Mouse (Mus musculus): ENCODE data around the gene Acadvl. TPM values are rescaled to one million over a fixed set of nuclear protein-coding genes. Genes with fewer than 3 reads are reported as not detected.
A peak's percentile ranks its signal among the peaks of the same experiment; 100 is the strongest.

Gene Acadvl
- polyA plus RNA-seq, 1 experiment = not detected

- TF ChIP-seq CTCF (IDR thresholded peaks at IDR 0.05; ENCODE audit: insufficient read depth, low read depth, low read length) (no peak), POLR2A (IDR thresholded peaks at IDR 0.05; ENCODE audit: insufficient read depth, low read depth, low read length) (no peak)
- Histone ChIP-seq H3K27ac (ENCODE audit: insufficient read depth, low read depth, low read length) (no peak overlapping the region), H3K4me3 (ENCODE audit: insufficient read depth, low read depth, low read length) (no peak overlapping the region), H3K4me1 (ENCODE audit: control insufficient read depth, insufficient read depth, low read length) (peaks cover 15% of the 10 kb centered on the region)
- WGBS = 64% methylated on average over 9 of the region's 9 CpGs
Measured at GRCm38 (mm10) chr11:70012931-70013330, 2.3 kb downstream of the Acadvl start.

GRCm38 (mm10) chr11:70010961-70011360 is 4.2 kb downstream of the Acadvl start:
- 78% methylated on average over 10 of the region's 10 CpGs for WGBS
- H3K4me1 ChIP-seq (ENCODE audit: control insufficient read depth, insufficient read depth, low read length) = peaks cover 9% of the 10 kb centered on the region; the same call in 1 of the 2 replicates
- H3K4me3 ChIP-seq (ENCODE audit: insufficient read depth, low read depth, low read length) = no peak overlapping the region
- no peak overlapping the region for H3K27ac ChIP-seq (ENCODE audit: insufficient read depth, low read depth, low read length)
- TF ChIP-seq CTCF (IDR thresholded peaks at IDR 0.05; ENCODE audit: insufficient read depth, low read depth, low read length) = no peak
- no peak for TF ChIP-seq POLR2A (IDR thresholded peaks at IDR 0.05; ENCODE audit: insufficient read depth, low read depth, low read length)

GRCm38 (mm10) chr11:70010548-70010947 is 4.7 kb downstream of the Acadvl start:
- TF ChIP-seq CTCF (IDR thresholded peaks at IDR 0.05; ENCODE audit: insufficient read depth, low read depth, low read length) = no peak
- TF ChIP-seq POLR2A (IDR thresholded peaks at IDR 0.05; ENCODE audit: insufficient read depth, low read depth, low read length) = no peak
- 79% methylated on average over 12 of the region's 12 CpGs for WGBS
- Histone ChIP-seq H3K27ac (ENCODE audit: insufficient read depth, low read depth, low read length) (no peak overlapping the region), H3K4me1 (ENCODE audit: control insufficient read depth, insufficient read depth, low read length) (peaks cover 9% of the 10 kb centered on the region; the same call in 1 of the 2 replicates), H3K4me3 (ENCODE audit: insufficient read depth, low read depth, low read length) (no peak overlapping the region)

GRCm38 (mm10) chr11:70010033-70010432 is 5.2 kb downstream of the Acadvl start:
- Histone ChIP-seq H3K4me1 (ENCODE audit: control insufficient read depth, insufficient read depth, low read length) (peaks cover 9% of the 10 kb centered on the region; the same call in 1 of the 2 replicates), H3K4me3 (ENCODE audit: insufficient read depth, low read depth, low read length) (no peak overlapping the region), H3K27ac (ENCODE audit: insufficient read depth, low read depth, low read length) (no peak overlapping the region)
- no peak for TF ChIP-seq POLR2A (IDR thresholded peaks at IDR 0.05; ENCODE audit: insufficient read depth, low read depth, low read length)
- no peak for TF ChIP-seq CTCF (IDR thresholded peaks at IDR 0.05; ENCODE audit: insufficient read depth, low read depth, low read length)
- 77% methylated on average over 6 of the region's 6 CpGs for WGBS

GRCm38 (mm10) chr11:70005521-70005920 is 9.7 kb downstream of the Acadvl start:
- 45% methylated on average over 5 of the region's 5 CpGs for WGBS
- Histone ChIP-seq H3K27ac (ENCODE audit: insufficient read depth, low read depth, low read length) (no peak overlapping the region), H3K4me3 (ENCODE audit: insufficient read depth, low read depth, low read length) (no peak overlapping the region), H3K4me1 (ENCODE audit: control insufficient read depth, insufficient read depth, low read length) (peaks cover 15% of the 10 kb centered on the region)
- no peak for TF ChIP-seq POLR2A (IDR thresholded peaks at IDR 0.05; ENCODE audit: insufficient read depth, low read depth, low read length)
- TF ChIP-seq CTCF (IDR thresholded peaks at IDR 0.05; ENCODE audit: insufficient read depth, low read depth, low read length) = no peak

GRCm38 (mm10) chr11:70002471-70002870 is 12.7 kb downstream of the Acadvl start:
- Histone ChIP-seq H3K4me3 (ENCODE audit: insufficient read depth, low read depth, low read length) (no peak overlapping the region; the same call in 1 of the 2 replicates), H3K4me1 (ENCODE audit: control insufficient read depth, insufficient read depth, low read length) (peaks cover 17% of the 10 kb centered on the region), H3K27ac (ENCODE audit: insufficient read depth, low read depth, low read length) (no peak overlapping the region)
- no peak for TF ChIP-seq POLR2A (IDR thresholded peaks at IDR 0.05; ENCODE audit: insufficient read depth, low read depth, low read length)
- TF ChIP-seq CTCF (IDR thresholded peaks at IDR 0.05; ENCODE audit: insufficient read depth, low read depth, low read length) = no peak
- WGBS = 80% methylated on average over 2 of the region's 2 CpGs

- H3K4me1 ChIP-seq (ENCODE audit: control insufficient read depth, insufficient read depth, low read length) = peaks cover 17% of the 10 kb centered on the region
- no peak overlapping the region for H3K27ac ChIP-seq (ENCODE audit: insufficient read depth, low read depth, low read length)
- no peak for TF ChIP-seq CTCF (IDR thresholded peaks at IDR 0.05; ENCODE audit: insufficient read depth, low read depth, low read length)
- no peak for TF ChIP-seq POLR2A (IDR thresholded peaks at IDR 0.05; ENCODE audit: insufficient read depth, low read depth, low read length)
- no peak overlapping the region for H3K4me3 ChIP-seq (ENCODE audit: insufficient read depth, low read depth, low read length)
Measured at GRCm38 (mm10) chr11:70001865-70002264, 13.3 kb downstream of the Acadvl start.

GRCm38 (mm10) chr11:70001159-70001558 is 14.1 kb downstream of the Acadvl start:
- Histone ChIP-seq H3K27ac (ENCODE audit: insufficient read depth, low read depth, low read length) (peak overlapping the region; percentile 81), H3K4me3 (ENCODE audit: insufficient read depth, low read depth, low read length) (peak overlapping the region; percentile 85), H3K4me1 (ENCODE audit: control insufficient read depth, insufficient read depth, low read length) (peaks cover 17% of the 10 kb centered on the region)
- TF ChIP-seq POLR2A (IDR thresholded peaks at IDR 0.05; ENCODE audit: insufficient read depth, low read depth, low read length) (no peak), CTCF (IDR thresholded peaks at IDR 0.05; ENCODE audit: insufficient read depth, low read depth, low read length) (no peak)
- WGBS = 4% methylated on average over 8 of the region's 8 CpGs

GRCm38 (mm10) chr11:70000396-70000898 is 14.8 kb downstream of the Acadvl start, which contains the start of gene Dvl2:
Gene Dvl2, plus strand, starts transcription at chr11:70000595.
- under 1% methylated on average over 48 of the region's 48 CpGs for WGBS
- H3K4me1 ChIP-seq (ENCODE audit: control insufficient read depth, insufficient read depth, low read length) = peaks cover 17% of the 10 kb centered on the region
- peak within 1 kb of the TSS; percentile 81 for H3K27ac ChIP-seq (ENCODE audit: insufficient read depth, low read depth, low read length)
- no peak for TF ChIP-seq CTCF (IDR thresholded peaks at IDR 0.05; ENCODE audit: insufficient read depth, low read depth, low read length)
- TF ChIP-seq POLR2A (IDR thresholded peaks at IDR 0.05; ENCODE audit: insufficient read depth, low read depth, low read length) = peak; percentile 75
- peak within 1 kb of the TSS; percentile 85 for H3K4me3 ChIP-seq (ENCODE audit: insufficient read depth, low read depth, low read length)

Data from olfactory bulb, adult 2 months (tissue).